Mouse (Mus musculus) embryo, embryonic 11.5 days (tissue): ENCODE results near the gene Hist1h4h.

Experiments used
- DNase-seq: peaks from one replicate; pipeline ENCODE4 v3.0.0-alpha.2; 2012; ENCODE audit warnings: low read depth, low spot score

The Hist1h4h gene

GRCm38 (mm10) chr13:23530901-23531875 lies at the start of gene Hist1h4h:
TSS of gene Hist1h4h (plus strand) at chr13:23531050.
- DNase-seq: peak; percentile 94

GRCm38 (mm10) chr13:23483153-23483552 lies 47.7 kb upstream of the Hist1h4h start:
- no peak for DNase-seq

GRCm38 (mm10) chr13:23485271-23485670 lies 45.6 kb upstream of the Hist1h4h start:
- DNase-seq: no peak

DNA sequence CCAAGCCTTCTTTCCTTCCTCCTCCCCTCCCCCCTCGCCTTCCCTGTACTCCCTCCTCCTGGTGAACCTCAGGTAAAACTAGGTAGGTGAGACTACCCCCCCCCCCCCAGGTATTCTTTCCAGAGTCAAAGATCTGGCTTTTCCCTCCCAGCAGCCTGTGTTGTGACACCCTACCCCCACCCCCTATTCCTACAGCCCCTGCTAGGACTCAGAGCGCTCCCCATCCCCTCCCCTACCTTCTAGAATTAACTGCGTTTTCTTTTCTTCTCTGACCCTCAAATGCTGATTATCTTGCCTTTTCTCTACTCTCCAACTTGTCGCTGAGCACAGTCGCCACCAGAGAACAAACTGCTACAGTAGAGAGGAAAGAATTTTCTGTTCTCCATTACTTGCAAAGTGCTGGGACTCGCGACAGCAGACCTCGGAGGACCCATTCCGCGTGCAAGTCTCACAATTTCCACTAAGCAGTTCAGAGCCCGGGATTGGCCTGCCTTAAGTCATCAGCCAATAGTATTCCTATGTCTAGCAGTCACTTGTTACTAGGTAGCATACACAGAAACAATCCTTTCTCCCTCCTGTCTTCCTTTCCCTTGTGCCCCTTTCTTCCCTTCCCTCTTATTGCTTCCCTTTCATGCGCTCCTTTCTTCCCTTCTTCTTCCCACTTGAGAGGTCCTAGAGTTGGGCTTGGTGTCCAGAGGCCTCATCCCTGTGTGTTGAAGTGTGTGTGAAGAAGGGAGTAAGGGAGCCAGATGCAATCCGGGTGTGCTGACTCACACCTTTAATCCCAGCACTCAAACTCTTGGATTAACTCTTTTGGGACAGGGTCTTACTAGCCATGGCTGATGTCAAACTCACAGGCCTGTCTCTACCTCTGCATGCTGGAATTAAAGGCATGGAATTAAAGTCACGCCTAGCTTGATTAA lies 42.2 kb upstream of the Hist1h4h start, which contains the start of gene Btn2a2:
Btn2a2 (minus strand) TSS at position 458 of the 923 bp plus-strand sequence.
- DNase-seq: no peak

GRCm38 (mm10) chr13:23490863-23491262 lies 40.0 kb upstream of the Hist1h4h start:
- no peak for DNase-seq

DNA sequence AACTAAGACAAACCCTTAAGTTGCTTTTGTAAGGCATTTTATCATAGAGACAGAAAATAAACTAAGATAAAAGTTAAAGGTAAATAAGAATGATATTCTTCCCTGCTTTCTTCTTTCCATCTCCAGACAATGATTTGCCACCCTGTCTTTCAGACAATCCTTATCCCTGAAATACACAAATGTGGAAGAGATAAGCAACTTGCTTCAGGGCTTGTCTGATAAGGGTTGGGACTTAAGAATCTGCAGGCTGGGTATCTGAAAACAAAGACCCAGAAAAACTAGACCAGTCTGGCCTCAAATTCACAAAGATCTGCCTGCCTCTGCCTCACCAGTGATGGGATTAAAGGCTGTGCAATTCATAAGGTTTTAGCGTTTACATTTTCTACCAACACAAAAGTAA lies 39.6 kb upstream of the Hist1h4h start:
- DNase-seq: no peak

DNA sequence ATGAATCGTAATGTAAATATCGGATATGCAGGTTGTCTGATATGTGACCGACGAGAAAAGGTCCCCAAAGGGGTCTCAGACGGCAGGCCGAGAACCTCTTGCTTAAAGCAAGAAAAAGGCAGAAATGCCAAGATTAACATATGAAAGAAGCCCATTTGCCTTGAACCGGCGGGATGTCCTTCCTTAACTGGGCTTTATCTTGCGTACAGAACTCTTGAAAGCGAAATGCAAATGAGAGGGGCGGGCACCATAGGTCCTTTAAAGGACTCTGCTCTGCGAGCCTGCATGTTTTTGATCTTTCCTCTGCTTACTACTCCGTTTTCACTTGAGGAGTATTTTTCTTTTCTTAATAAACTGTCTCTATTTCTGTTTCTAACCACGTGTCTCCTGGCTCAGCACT lies 38.9 kb upstream of the Hist1h4h start:
- no peak for DNase-seq

- DNase-seq: no peak
Measured at GRCm38 (mm10) chr13:23495526-23495925, 35.3 kb upstream of the Hist1h4h start.

DNA sequence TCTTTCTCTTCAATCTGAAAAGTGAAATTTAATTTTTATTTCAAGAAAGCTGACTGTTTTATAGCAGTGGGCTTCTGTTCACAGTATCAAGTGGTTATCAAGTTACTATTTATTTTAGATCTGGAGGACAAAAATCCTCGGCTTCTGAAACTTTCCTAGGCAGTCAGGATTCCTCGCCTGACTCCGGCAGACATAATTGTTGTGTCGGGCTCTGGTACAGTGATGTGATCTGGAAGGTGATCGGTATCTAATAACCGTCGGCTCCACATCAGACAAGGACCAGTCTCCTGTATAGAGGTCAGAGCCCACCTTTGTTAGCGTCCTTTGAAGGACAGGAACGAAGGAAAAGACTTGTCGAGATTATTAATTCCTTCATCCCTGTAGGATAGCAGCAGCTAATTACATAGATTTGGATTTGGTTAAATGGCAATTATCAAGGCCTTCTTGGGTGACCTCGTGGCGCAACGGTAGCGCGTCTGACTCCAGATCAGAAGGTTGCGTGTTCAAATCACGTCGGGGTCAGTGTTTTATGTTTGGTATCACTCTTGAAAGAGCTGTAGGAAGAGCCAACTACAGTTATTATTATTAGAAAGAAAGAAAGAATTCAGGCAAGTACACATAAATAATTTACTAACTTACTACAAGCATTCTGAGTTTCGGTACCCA lies 33.1 kb upstream of the Hist1h4h start:
- no peak for DNase-seq

DNA sequence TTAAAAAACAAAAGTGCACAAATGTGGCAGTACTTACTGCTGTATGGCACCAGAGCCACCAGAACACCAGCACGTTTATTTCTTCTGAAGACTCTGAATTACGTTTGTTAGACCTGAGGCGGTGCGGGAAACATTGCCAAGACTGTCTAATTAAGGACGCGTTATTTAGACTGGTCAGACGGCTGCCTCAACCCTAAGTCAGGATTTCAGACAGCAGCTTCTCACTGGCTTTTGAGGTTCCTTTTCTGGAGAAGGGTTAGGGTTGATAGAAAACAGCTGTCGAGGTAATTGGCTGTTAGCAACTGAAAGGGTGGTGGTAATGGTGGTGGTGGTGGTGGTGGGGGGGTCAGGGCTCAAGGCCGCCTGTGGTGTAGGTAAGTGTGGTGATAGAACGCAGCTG lies 32.2 kb upstream of the Hist1h4h start:
- DNase-seq: no peak

- no peak for DNase-seq
Measured at GRCm38 (mm10) chr13:23499943-23500342, 30.9 kb upstream of the Hist1h4h start.

- DNase-seq: peak; percentile 79
Measured at GRCm38 (mm10) chr13:23500424-23501200, 30.2 kb upstream of the Hist1h4h start.

GRCm38 (mm10) chr13:23501511-23501910 lies 29.3 kb upstream of the Hist1h4h start:
- DNase-seq: no peak

DNA sequence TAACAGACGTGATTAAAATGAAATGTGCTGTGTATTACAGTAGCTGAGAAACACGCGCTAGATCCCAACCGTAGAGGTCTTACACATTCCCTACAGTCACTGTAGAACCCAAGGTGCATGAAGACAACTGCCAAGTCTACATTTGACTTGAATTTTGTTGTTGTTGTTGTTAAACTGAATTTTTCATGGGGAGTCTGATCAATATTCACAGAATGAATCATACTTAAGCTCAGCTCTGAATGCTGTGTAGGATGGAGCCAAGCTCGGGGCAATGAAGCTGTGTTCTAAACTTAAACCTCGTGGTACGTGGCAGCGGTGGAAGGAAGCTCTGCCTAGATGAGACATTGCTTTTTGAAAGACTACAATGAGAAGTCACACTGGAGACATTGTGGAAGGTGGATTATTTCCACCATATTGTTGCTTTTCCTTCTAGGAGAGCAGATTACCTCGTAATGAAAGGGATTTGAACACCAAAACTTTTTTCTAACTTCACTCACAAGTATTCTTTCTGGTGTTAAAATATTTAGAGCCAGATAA lies 28.8 kb upstream of the Hist1h4h start:
- no peak for DNase-seq

- no peak for DNase-seq
Measured at GRCm38 (mm10) chr13:23502916-23503315, 27.9 kb upstream of the Hist1h4h start.

- no peak for DNase-seq
Measured at GRCm38 (mm10) chr13:23503797-23504196, 27.1 kb upstream of the Hist1h4h start.

DNA sequence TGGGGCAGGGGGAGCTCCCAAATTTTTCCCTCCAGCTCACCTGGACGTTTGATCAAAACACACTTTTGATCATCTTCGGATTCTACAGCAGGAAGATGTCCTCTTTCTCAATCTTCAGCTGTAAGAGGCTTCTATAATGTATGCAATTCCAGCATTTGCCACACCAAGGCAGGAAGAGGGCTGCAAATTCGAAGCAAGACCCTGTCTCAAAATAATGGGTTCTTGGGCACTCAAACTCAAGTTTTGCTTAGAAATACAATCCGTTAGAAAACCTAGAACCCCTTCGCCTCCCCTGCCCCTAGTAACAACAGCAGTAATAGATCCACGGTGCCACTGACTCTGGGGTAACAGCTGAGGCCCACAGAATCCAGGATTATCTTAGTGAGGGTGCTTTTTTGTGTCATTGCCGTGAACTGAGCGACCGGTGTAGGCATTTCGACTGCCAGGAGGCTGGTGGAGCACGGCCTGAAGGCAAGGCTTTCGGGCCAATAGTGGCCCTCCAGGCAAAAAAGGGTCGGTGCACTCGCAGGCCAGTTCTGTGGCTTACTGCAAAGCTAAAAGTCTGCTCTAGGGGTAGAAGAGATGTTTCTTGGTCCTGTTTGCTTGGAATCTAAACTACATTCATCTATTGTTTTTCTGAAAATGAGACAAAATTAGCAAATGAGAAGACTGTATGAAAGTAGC lies 25.0 kb upstream of the Hist1h4h start:
- no peak for DNase-seq

GRCm38 (mm10) chr13:23506351-23506750 lies 24.5 kb upstream of the Hist1h4h start:
- DNase-seq: no peak

DNA sequence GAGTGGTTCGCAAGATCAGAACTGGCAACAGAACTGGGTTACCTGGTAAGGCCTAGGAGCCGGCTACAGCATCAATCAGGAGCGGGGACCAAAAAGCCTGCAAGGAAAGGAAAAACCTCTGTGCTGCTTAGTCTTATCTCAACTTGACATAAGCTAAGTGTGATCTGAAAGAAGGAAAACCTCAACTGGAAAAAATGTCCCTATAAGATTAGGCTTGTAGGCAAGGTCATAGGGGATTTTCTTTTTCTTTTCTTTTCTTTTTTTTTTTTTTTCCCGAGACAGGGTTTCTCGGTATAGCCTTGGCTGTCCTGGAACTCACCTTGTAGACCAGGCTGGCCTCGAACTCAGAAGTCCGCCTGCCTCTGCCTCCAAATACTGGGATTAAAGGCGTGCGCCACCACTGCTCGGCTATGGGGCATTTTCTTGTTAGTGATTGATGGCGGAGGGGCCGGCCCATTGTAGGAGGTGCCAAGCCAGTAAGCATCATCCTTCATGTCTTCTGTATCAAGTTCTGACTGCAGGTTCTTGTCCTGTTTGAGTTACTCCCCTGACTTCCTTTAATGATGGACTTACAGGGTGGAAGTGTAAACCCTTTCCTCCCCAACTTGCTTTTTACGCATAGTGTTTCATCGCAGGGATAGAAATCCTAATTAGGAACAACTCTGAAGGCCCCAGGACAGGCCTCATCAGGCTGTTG lies 23.9 kb upstream of the Hist1h4h start:
- no peak for DNase-seq
